Mouse (Mus musculus) left cerebral cortex, postnatal 36 days (tissue): ENCODE data around the gene Ap4e1. TPM values are rescaled to one million over a fixed set of nuclear protein-coding genes. Genes with fewer than 3 reads are reported as not detected.

Experiments used
- DNase-seq, 2 experiments: peaks; one replicate each; pipeline ENCODE4 v3.0.0; 2021 to 2022; ENCODE audit warnings: low spot score in 2 of 2, mixed read lengths in 1 of 2
- intact Hi-C: fragments of 180-260 bp; cut with DNase I; formaldehyde crosslinking; loops from one replicate; pipeline ENCODE4 v1.15.1; 2025
- total RNA-seq, 2 experiments: library from RNA; stranded (reverse); gene quantifications; 2 replicates each; pipeline ENCODE4 v1.2.3; 2021

The Ap4e1 gene
- 10 to 100 TPM; 10.9 to 16.0 TPM for total RNA-seq

- intact Hi-C loops, result loop anchor here (10.0 kb wide), 1 partner anchor 414 kb away; no protein-coding TSS in a partner anchor
These were observed at the start of gene Ap4e1 for GRCm38 (mm10) chr2:127008469-127008998. Gene Ap4e1, plus strand, starts transcription at chr2:127008717.

GRCm38 (mm10) chr2:126961696-126962095 lies 46.8 kb upstream of the Ap4e1 start:
- intact Hi-C loops, result no loop called here
- DNase-seq, result no peak

More at GRCm38 (mm10) chr2:127008469-127008998, at the start of gene Ap4e1:
- DNase-seq, result peak; percentile 93 to 96

- intact Hi-C loops, result no loop called here
- DNase-seq, result no peak
These were observed 31.1 kb upstream of the Ap4e1 start for GRCm38 (mm10) chr2:126977428-126977827.

GRCm38 (mm10) chr2:126983221-126983620 lies 25.3 kb upstream of the Ap4e1 start:
- intact Hi-C loops, result no loop called here
- no peak for DNase-seq

GRCm38 (mm10) chr2:126989919-126990318 lies 18.6 kb upstream of the Ap4e1 start:
- intact Hi-C loops, result loop anchor here (10.0 kb wide), 1 partner anchor 255 kb away; no protein-coding TSS in a partner anchor

GRCm38 (mm10) chr2:126992742-126993141 lies 15.8 kb upstream of the Ap4e1 start:
- intact Hi-C loops, result loop anchor here (10.0 kb wide), 1 partner anchor 258 kb away; no protein-coding TSS in a partner anchor
- DNase-seq, result no peak

More at GRCm38 (mm10) chr2:126989919-126990318, 18.6 kb upstream of the Ap4e1 start:
- no peak for DNase-seq

GRCm38 (mm10) chr2:126994384-126995166 lies 13.9 kb upstream of the Ap4e1 start:
- intact Hi-C loops, result loop anchor here (10.0 kb wide), 1 partner anchor 260 kb away; no protein-coding TSS in a partner anchor

GRCm38 (mm10) chr2:126996737-126997136 lies 11.8 kb upstream of the Ap4e1 start:
- peak in 1 of 2 experiments; percentile 31 for DNase-seq
- intact Hi-C loops, result loop anchor here (2.0 to 10.0 kb wide), 2 partner anchors 64 to 262 kb away; partner anchors contain the start of gene Sppl2a

More at GRCm38 (mm10) chr2:126994384-126995166, 13.9 kb upstream of the Ap4e1 start:
- DNase-seq, result no peak

GRCm38 (mm10) chr2:126998219-126998618 lies 10.3 kb upstream of the Ap4e1 start:
- intact Hi-C loops, result loop anchor here (10.0 kb wide), 1 partner anchor 263 kb away; no protein-coding TSS in a partner anchor
- no peak for DNase-seq

GRCm38 (mm10) chr2:127000406-127001324 lies 7.9 kb upstream of the Ap4e1 start:
- DNase-seq, result no peak
- intact Hi-C loops, result loop anchor here (10.0 kb wide), 1 partner anchor 406 kb away; no protein-coding TSS in a partner anchor

- intact Hi-C loops, result loop anchor here (10.0 kb wide), 1 partner anchor 409 kb away; no protein-coding TSS in a partner anchor
- no peak for DNase-seq
These were observed 4.5 kb upstream of the Ap4e1 start for GRCm38 (mm10) chr2:127004046-127004445.

GRCm38 (mm10) chr2:127006634-127007370 lies 1.7 kb upstream of the Ap4e1 start:
- peak in 1 of 2 experiments; percentile 14 for DNase-seq
- intact Hi-C loops, result loop anchor here (10.0 kb wide), 1 partner anchor 412 kb away; no protein-coding TSS in a partner anchor

- DNase-seq, result no peak
- intact Hi-C loops, result loop anchor here (10.0 kb wide), 1 partner anchor 413 kb away; no protein-coding TSS in a partner anchor
These were observed 1.0 kb upstream of the Ap4e1 start for GRCm38 (mm10) chr2:127007509-127007908.

GRCm38 (mm10) chr2:127035006-127035605 lies 26.6 kb downstream of the Ap4e1 start:
- peak; percentile 63 for DNase-seq
- intact Hi-C loops, result no loop called here

- intact Hi-C loops, result no loop called here
- no peak for DNase-seq
These were observed 28.8 kb downstream of the Ap4e1 start for GRCm38 (mm10) chr2:127037299-127037698.

GRCm38 (mm10) chr2:127061471-127061870 lies 53.0 kb downstream of the Ap4e1 start:
- no peak for DNase-seq
- intact Hi-C loops, result no loop called here

- no peak for DNase-seq
- intact Hi-C loops, result no loop called here
These were observed 60.3 kb downstream of the Ap4e1 start for GRCm38 (mm10) chr2:127068806-127069205.

GRCm38 (mm10) chr2:127069781-127070434 lies 61.4 kb downstream of the Ap4e1 start:
- intact Hi-C loops, result no loop called here
- no peak for DNase-seq
